ENCODE assay signal across 27 mouse cellular contexts in the genomic region with DNA sequence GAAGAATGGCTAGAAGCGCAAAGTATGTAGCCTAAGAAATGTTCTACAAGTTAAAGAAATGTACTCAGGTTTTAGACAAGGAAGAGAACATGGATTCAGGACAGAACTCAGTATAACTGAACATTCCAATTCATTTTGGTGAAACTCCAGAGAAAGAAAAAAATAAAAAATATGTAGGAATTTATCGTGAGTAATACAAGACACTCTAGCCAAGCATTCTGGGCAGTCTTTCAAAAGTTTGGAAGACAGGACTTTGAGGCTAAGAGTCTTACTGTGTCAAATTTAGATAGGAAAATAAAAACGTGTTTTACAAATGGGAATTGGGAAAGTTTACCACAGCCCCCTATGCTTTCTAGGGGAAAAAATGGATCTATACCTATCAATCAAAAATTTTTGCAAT. TPM values are rescaled to one million over a fixed set of nuclear protein-coding genes. Genes with fewer than 3 reads are reported as not detected.
DNase-seq lines count a peak whose midpoint lies in the region; ATAC-seq and TF ChIP-seq lines count a peak whose summit lies in the region.
"Had no signal": no experiment of that assay in that cellular context is flagged by ENCODE, and none has a peak within 500 bp of the region (broad histone marks: within the 10 kb centered on the region; RNA-seq: fewer than 3 reads in every experiment).

No protein-coding gene starts in this region.

- H3K27me3 ChIP-seq in lung, embryonic 14.5 days (ENCODE audit: insufficient read depth, low read length): no peaks in the 10 kb centered on the region
- H3K27me3 ChIP-seq: embryonic facial prominence, embryonic 12.5 days; hindbrain, embryonic 15.5 days; limb, embryonic 15.5 days; midbrain, embryonic 12.5 days had no signal

- 52% methylated on average over 3 of the region's 3 CpGs for WGBS in lung, embryonic 14.5 days

- no peaks in the 10 kb centered on the region for H3K9me3 ChIP-seq in lung, embryonic 14.5 days (ENCODE audit: low read depth, low read length)
- H3K9me3 ChIP-seq: embryonic facial prominence, embryonic 12.5 days; hindbrain, embryonic 15.5 days; limb, embryonic 15.5 days; midbrain, embryonic 12.5 days had no signal

- H3K4me1 ChIP-seq in lung, embryonic 14.5 days (ENCODE audit: insufficient read depth): no peaks in the 10 kb centered on the region
- H3K4me1 ChIP-seq: embryonic facial prominence, embryonic 12.5 days; hindbrain, embryonic 15.5 days; limb, embryonic 15.5 days; midbrain, embryonic 12.5 days had no signal

- intact Hi-C loops in heart, postnatal 25 days (cut with DNase I): no loop called here

- no peak for TF ChIP-seq CTCF in lung, embryonic 14.5 days (IDR thresholded peaks at IDR 0.05; ENCODE audit: low read depth)

- ATAC-seq in lung, embryonic 14.5 days (ENCODE audit: insufficient read depth): no peak

- H3K4me3 ChIP-seq in lung, embryonic 14.5 days (ENCODE audit: low read depth, low read length): no peak overlapping the region
- H3K4me3 ChIP-seq: embryonic facial prominence, embryonic 12.5 days; hindbrain, embryonic 15.5 days; limb, embryonic 15.5 days; midbrain, embryonic 12.5 days had no signal

- no peak overlapping the region for H3K9ac ChIP-seq in lung, embryonic 14.5 days
- H3K9ac ChIP-seq: embryonic facial prominence, embryonic 12.5 days; hindbrain, embryonic 15.5 days; limb, embryonic 15.5 days; midbrain, embryonic 12.5 days had no signal

- H3K36me3 ChIP-seq in lung, embryonic 14.5 days (ENCODE audit: insufficient read depth): no peaks in the 10 kb centered on the region
- H3K36me3 ChIP-seq: embryonic facial prominence, embryonic 12.5 days; hindbrain, embryonic 15.5 days; limb, embryonic 15.5 days; midbrain, embryonic 12.5 days had no signal

- H3K4me2 ChIP-seq in lung, embryonic 14.5 days: no peak overlapping the region
- H3K4me2 ChIP-seq: embryonic facial prominence, embryonic 12.5 days; hindbrain, embryonic 15.5 days; limb, embryonic 15.5 days; midbrain, embryonic 12.5 days had no signal

- DNase-seq in heart, adult 8-10 months (ENCODE audit: low spot score): peak; percentile 62
- DNase-seq in heart, postnatal 25 days (ENCODE audit: low spot score): no peak
- peak; percentile 85 for DNase-seq in lung, embryonic 14.5 days
- DNase-seq in lung, adult 18-20 months: no peak
- DNase-seq in NIH3T3 (ENCODE audit: low read depth): peak; percentile 95
- DNase-seq in lung, postnatal 14 days: peak; percentile 32
- DNase-seq in adrenal gland, postnatal 25 days: no peak
- no peak for DNase-seq in gastrocnemius, postnatal 10 days
- DNase-seq: cerebellum, adult 11-12 months; kidney, adult 11 months; right cerebral cortex, postnatal 14 days had no signal

- H3K27ac ChIP-seq in lung, embryonic 14.5 days (ENCODE audit: low read depth): no peak overlapping the region
- H3K27ac ChIP-seq: embryonic facial prominence, embryonic 12.5 days; hindbrain, embryonic 15.5 days; limb, embryonic 15.5 days; midbrain, embryonic 12.5 days had no signal

RNA-seq across cellular contexts. Expression of gene AL607142.1, which starts 18.9 kb away (rescaled TPM):
- not detected for total RNA-seq in heart, adult 8-10 months (2022)
- total RNA-seq in heart, postnatal 25 days (2021): not detected
- not detected in 2 replicates for polyA plus RNA-seq in lung, embryonic 14.5 days (2014; fragmentation: Nextera tagmentation; extraction: Ambion mirVana)
- not detected in 2 replicates for total RNA-seq in adrenal gland, postnatal 25 days (2021)
- not detected for total RNA-seq in gastrocnemius, postnatal 10 days (2021)
- total RNA-seq: adrenal gland, adult 18-20 months; common myeloid progenitor, adult 5-6 weeks; layer of hippocampus, postnatal 14 days; left cerebral cortex, postnatal 10 days had no signal
- polyA plus RNA-seq: embryonic facial prominence, embryonic 12.5 days; forebrain, embryonic 11.5 days; gonadal fat pad, adult 2 months; heart, postnatal 0 days; hindbrain, embryonic 15.5 days; large intestine, adult 2 months; limb, embryonic 15.5 days; liver, embryonic 16.5 days; midbrain, embryonic 12.5 days; neural tube, embryonic 14.5 days; stomach, embryonic 16.5 days; thymus, postnatal 0 days had no signal

Comparison
In these comparisons a context has a peak if more than half of its experiments do, and no peak if none do; other contexts are left out.
1. DNase-seq: peak in heart, adult 8-10 months (single experiment), lung, embryonic 14.5 days (single experiment), NIH3T3 (single experiment) and lung, postnatal 14 days (single experiment); none in heart, postnatal 25 days (single experiment), lung, adult 18-20 months (0 of 2), adrenal gland, postnatal 25 days (single experiment) and gastrocnemius, postnatal 10 days (single experiment).